Mouse (Mus musculus) stomach, embryonic 15.5 days (tissue): Measurements from ENCODE around the gene Araf. TPM values are rescaled to one million over a fixed set of nuclear protein-coding genes. Genes with fewer than 3 reads are reported as not detected.
"Not testable (repeated sequence)": the region's sequence is repeated elsewhere in the genome, so short reads cannot be mapped to it uniquely, and the experiment has no call there.

Source experiments
- ATAC-seq: fragments of 200-750 bp; cut with Nextera tagmentation; 2 replicates; pipeline ENCODE4 v1.8.0; 2017; ENCODE audit warnings: low read depth, moderate number of reproducible peaks, moderate TSS enrichment; ENCODE audit not compliant: insufficient read depth, low FRiP score
- H3K27ac ChIP-seq: fragments of 300-500 bp; sonication (generic); 2 replicates; pipeline ENCODE4 v1.5.1; 2015; ENCODE audit warnings: mild to moderate bottlenecking, inconsistent platforms
- H3K27me3 ChIP-seq: fragments of 300-500 bp; sonication (generic); replicated peaks from 2 replicates; pipeline ENCODE4 v1.6.1; 2015; ENCODE audit warnings: inconsistent platforms
- H3K36me3 ChIP-seq: fragments of 300-500 bp; sonication (generic); 2 replicates; pipeline ENCODE4 v1.6.1; 2015; ENCODE audit warnings: inconsistent platforms
- H3K4me1 ChIP-seq: fragments of 300-500 bp; sonication (generic); 2 replicates; pipeline ENCODE4 v1.6.1; 2015; ENCODE audit warnings: inconsistent platforms
- H3K4me2 ChIP-seq: fragments of 300-500 bp; sonication (generic); 2 replicates; pipeline ENCODE4 v1.6.1; 2015; ENCODE audit warnings: mild to moderate bottlenecking, inconsistent platforms
- H3K4me3 ChIP-seq: fragments of 300-500 bp; sonication (generic); replicated peaks from 2 replicates; pipeline ENCODE4 v1.5.1; 2015; ENCODE audit warnings: inconsistent platforms
- H3K9ac ChIP-seq: fragments of 300-500 bp; sonication (generic); 2 replicates; pipeline ENCODE4 v1.6.1; 2015; ENCODE audit warnings: inconsistent platforms
- H3K9me3 ChIP-seq: fragments of 300-500 bp; sonication (generic); 2 replicates; pipeline ENCODE4 v1.6.1; 2016; ENCODE audit warnings: inconsistent platforms
- WGBS: fragments of 180-500 bp; shearing (Covaris S2); methylation state at CpG from one replicate; pipeline ENCODE4 v1.1.7; 2015; 5-methylcytosine and 5-hydroxymethylcytosine counted together
- polyA plus RNA-seq: library from polyadenylated mRNA; unstranded; fragments of >200 nt; fragmentation: Nextera tagmentation; extraction: Ambion mirVana; gene quantifications from 2 replicates; pipeline ENCODE4 v1.2.1, GENCODE M21; 2015

Gene Araf
- polyA plus RNA-seq, 1 experiment from 2014 or later: 98.8 TPM

GRCm38 (mm10) chrX:20798797-20799147 lies 1.2 kb downstream of the Araf start:
- Histone ChIP-seq H3K27ac (peak overlapping the region; percentile 86), H3K9ac (no peak overlapping the region), H3K4me2 (peak overlapping the region; percentile 50), H3K27me3 (no peaks in the 10 kb centered on the region), H3K4me3 (peak overlapping the region; percentile 44), H3K9me3 (no peaks in the 10 kb centered on the region), H3K36me3 (no peaks in the 10 kb centered on the region), H3K4me1 (no peaks in the 10 kb centered on the region)
- peak; percentile 28; the same call in 1 of the 2 replicates for ATAC-seq
- 30% methylated on average over 7 of the region's 7 CpGs for WGBS

GRCm38 (mm10) chrX:20801456-20801855 lies 3.8 kb downstream of the Araf start:
- no peak for ATAC-seq

GRCm38 (mm10) chrX:20804301-20804700 lies 6.7 kb downstream of the Araf start:
- H3K4me2 ChIP-seq, H3K9me3 ChIP-seq, H3K36me3 ChIP-seq, H3K4me1 ChIP-seq, ATAC-seq, H3K4me3 ChIP-seq, H3K9ac ChIP-seq, H3K27me3 ChIP-seq, H3K27ac ChIP-seq: not testable (repeated sequence)
- WGBS: 44% methylated on average over 1 of the region's 1 CpGs

More at GRCm38 (mm10) chrX:20801456-20801855, 3.8 kb downstream of the Araf start:
- Histone ChIP-seq H3K27ac (no peak overlapping the region), H3K4me1 (no peaks in the 10 kb centered on the region), H3K9ac (no peak overlapping the region), H3K4me3 (no peak overlapping the region), H3K9me3 (no peaks in the 10 kb centered on the region), H3K27me3 (no peaks in the 10 kb centered on the region), H3K4me2 (no peak overlapping the region), H3K36me3 (no peaks in the 10 kb centered on the region)
- 72% methylated on average over 2 of the region's 2 CpGs for WGBS

- Histone ChIP-seq H3K4me3 (no peak overlapping the region), H3K27me3 (no peaks in the 10 kb centered on the region), H3K4me1 (no peaks in the 10 kb centered on the region), H3K27ac (no peak overlapping the region), H3K36me3 (no peaks in the 10 kb centered on the region), H3K4me2 (no peak overlapping the region), H3K9ac (no peak overlapping the region), H3K9me3 (no peaks in the 10 kb centered on the region)
- ATAC-seq: no peak
- 58% methylated on average over 1 of the region's 1 CpGs for WGBS
These were observed 8.7 kb downstream of the Araf start for GRCm38 (mm10) chrX:20806295-20806694.

GRCm38 (mm10) chrX:20816974-20817373 lies 19.4 kb downstream of the Araf start:
- H3K4me3 ChIP-seq: no peak overlapping the region
- no peak overlapping the region for H3K9ac ChIP-seq
- no peak for ATAC-seq
- H3K27ac ChIP-seq: no peak overlapping the region
- H3K27me3 ChIP-seq: no peaks in the 10 kb centered on the region
- no peak overlapping the region for H3K4me2 ChIP-seq
- H3K9me3 ChIP-seq: no peaks in the 10 kb centered on the region
- H3K36me3 ChIP-seq: no peaks in the 10 kb centered on the region
- 55% methylated on average over 6 of the region's 6 CpGs for WGBS
- no peaks in the 10 kb centered on the region for H3K4me1 ChIP-seq

- peak overlapping the region; percentile 31; the same call in 1 of the 2 replicates for H3K27ac ChIP-seq
- WGBS: 19% methylated on average over 19 of the region's 19 CpGs
- H3K9ac ChIP-seq: no peak overlapping the region
- H3K36me3 ChIP-seq: no peaks in the 10 kb centered on the region
- H3K4me1 ChIP-seq: no peaks in the 10 kb centered on the region
- H3K27me3 ChIP-seq: no peaks in the 10 kb centered on the region
- H3K9me3 ChIP-seq: no peaks in the 10 kb centered on the region
- peak overlapping the region; percentile 63 for H3K4me2 ChIP-seq
- ATAC-seq: peak; percentile 89
- H3K4me3 ChIP-seq: peak overlapping the region; percentile 30
These were observed 21.6 kb downstream of the Araf start for GRCm38 (mm10) chrX:20819204-20819628.

GRCm38 (mm10) chrX:20819708-20820426 lies 22.3 kb downstream of the Araf start:
- 47% methylated on average over 7 of the region's 8 CpGs for WGBS

GRCm38 (mm10) chrX:20828934-20829333 lies 31.3 kb downstream of the Araf start:
- no peak overlapping the region for H3K27ac ChIP-seq
- H3K9ac ChIP-seq: no peak overlapping the region
- peak; percentile 60; the same call in 1 of the 2 replicates for ATAC-seq
- no peak overlapping the region for H3K4me2 ChIP-seq
- no peaks in the 10 kb centered on the region for H3K27me3 ChIP-seq
- H3K36me3 ChIP-seq: no peaks in the 10 kb centered on the region
- H3K9me3 ChIP-seq: no peaks in the 10 kb centered on the region
- H3K4me1 ChIP-seq: no peaks in the 10 kb centered on the region
- H3K4me3 ChIP-seq: no peak overlapping the region
- WGBS: 11% methylated on average over 5 of the region's 5 CpGs

More at GRCm38 (mm10) chrX:20819708-20820426, 22.3 kb downstream of the Araf start:
- Histone ChIP-seq H3K4me2 (peak overlapping the region; percentile 63), H3K9ac (no peak overlapping the region), H3K27ac (peak overlapping the region; percentile 31; the same call in 1 of the 2 replicates), H3K27me3 (no peaks in the 10 kb centered on the region), H3K4me3 (peak overlapping the region; percentile 30), H3K36me3 (no peaks in the 10 kb centered on the region), H3K4me1 (no peaks in the 10 kb centered on the region), H3K9me3 (no peaks in the 10 kb centered on the region)
- no peak for ATAC-seq

- 86% methylated on average over 3 of the region's 3 CpGs for WGBS
These were observed 49.6 kb downstream of the Araf start for GRCm38 (mm10) chrX:20847232-20847631.

GRCm38 (mm10) chrX:20847816-20848215 lies 50.2 kb downstream of the Araf start:
- Histone ChIP-seq H3K9me3 (no peaks in the 10 kb centered on the region), H3K27ac (peak overlapping the region; percentile 44; the same call in 1 of the 2 replicates), H3K27me3 (no peaks in the 10 kb centered on the region), H3K9ac (no peak overlapping the region), H3K36me3 (peaks cover 4% of the 10 kb centered on the region; the same call in 1 of the 2 replicates), H3K4me1 (no peaks in the 10 kb centered on the region), H3K4me3 (peak overlapping the region; percentile 16), H3K4me2 (peak overlapping the region; percentile 46)
- ATAC-seq: no peak
- 21% methylated on average over 2 of the region's 2 CpGs for WGBS

More at GRCm38 (mm10) chrX:20847232-20847631, 49.6 kb downstream of the Araf start:
- no peak overlapping the region for H3K9ac ChIP-seq
- no peak overlapping the region for H3K4me2 ChIP-seq
- ATAC-seq: no peak
- H3K9me3 ChIP-seq: no peaks in the 10 kb centered on the region
- no peaks in the 10 kb centered on the region for H3K4me1 ChIP-seq
- H3K36me3 ChIP-seq: peaks cover 4% of the 10 kb centered on the region; the same call in 1 of the 2 replicates
- H3K27ac ChIP-seq: no peak overlapping the region
- H3K4me3 ChIP-seq: no peak overlapping the region
- no peaks in the 10 kb centered on the region for H3K27me3 ChIP-seq

GRCm38 (mm10) chrX:20848256-20848984 lies 50.8 kb downstream of the Araf start:
- Histone ChIP-seq H3K9ac (peak overlapping the region; percentile 52), H3K36me3 (peaks cover 4% of the 10 kb centered on the region; the same call in 1 of the 2 replicates), H3K9me3 (no peaks in the 10 kb centered on the region), H3K4me1 (no peaks in the 10 kb centered on the region), H3K27me3 (no peaks in the 10 kb centered on the region), H3K27ac (peak overlapping the region; percentile 57; the same call in 1 of the 2 replicates), H3K4me3 (peak overlapping the region; percentile 60), H3K4me2 (peak overlapping the region; percentile 51)
- peak; percentile 99 for ATAC-seq
- WGBS: 19% methylated on average over 42 of the region's 42 CpGs

- no peak for ATAC-seq
- H3K27me3 ChIP-seq: no peaks in the 10 kb centered on the region
- no peak overlapping the region for H3K4me2 ChIP-seq
- WGBS: 94% methylated on average over 7 of the region's 7 CpGs
- H3K9me3 ChIP-seq: no peaks in the 10 kb centered on the region
- H3K4me1 ChIP-seq: no peaks in the 10 kb centered on the region
- peaks cover 4% of the 10 kb centered on the region; the same call in 1 of the 2 replicates for H3K36me3 ChIP-seq
- no peak overlapping the region for H3K9ac ChIP-seq
- no peak overlapping the region for H3K27ac ChIP-seq
- no peak overlapping the region for H3K4me3 ChIP-seq
These were observed 56.2 kb downstream of the Araf start for GRCm38 (mm10) chrX:20853794-20854193.
